Mouse (Mus musculus) stomach, postnatal 0 days (tissue): Measurements from ENCODE around the gene Gm17606. TPM values are rescaled to one million over a fixed set of nuclear protein-coding genes. Genes with fewer than 3 reads are reported as not detected.
A peak's percentile ranks its signal among the peaks of the same experiment; 100 is the strongest.

Experiments
- ATAC-seq: fragments of 200-750 bp; cut with Nextera tagmentation; 2 replicates; pipeline ENCODE4 v1.8.0; 2017; ENCODE audit not compliant: low FRiP score, low TSS enrichment
- DNase-seq: peaks from one replicate; pipeline ENCODE4 v3.0.0-alpha.2; 2016; ENCODE audit warnings: low spot score
- H3K27ac ChIP-seq: fragments of 300-500 bp; sonication (generic); replicated peaks from 2 replicates; pipeline ENCODE4 v1.5.1; 2014; ENCODE audit warnings: mild to moderate bottlenecking, control low read depth
- H3K27me3 ChIP-seq: fragments of 300-500 bp; sonication (generic); 2 replicates; pipeline ENCODE4 v1.6.1; 2014; ENCODE audit warnings: low read length; ENCODE audit not compliant: control insufficient read depth, insufficient read depth
- H3K36me3 ChIP-seq: fragments of 300-500 bp; sonication (generic); 2 replicates; pipeline ENCODE4 v1.6.1; 2014; ENCODE audit warnings: low read length, mixed read lengths; ENCODE audit not compliant: control insufficient read depth, insufficient read depth
- H3K4me1 ChIP-seq: fragments of 300-500 bp; sonication (generic); replicated peaks from 2 replicates; pipeline ENCODE4 v1.6.1; 2014; ENCODE audit warnings: antibody characterized with exemption; ENCODE audit not compliant: control insufficient read depth, insufficient read depth
- H3K4me2 ChIP-seq: fragments of 300-500 bp; sonication (generic); replicated peaks from 2 replicates; pipeline ENCODE4 v1.6.1; 2014; ENCODE audit warnings: low read depth, mild to moderate bottlenecking, control low read depth, moderate library complexity
- H3K4me3 ChIP-seq: fragments of 300-500 bp; sonication (generic); 2 replicates; pipeline ENCODE4 v1.5.1; 2014; ENCODE audit warnings: low read depth, low read length, control low read depth
- H3K9ac ChIP-seq: fragments of 300-500 bp; sonication (generic); 2 replicates; pipeline ENCODE4 v1.6.1; 2014; ENCODE audit warnings: mild to moderate bottlenecking, low read length, control low read depth, mixed read lengths
- H3K9me3 ChIP-seq: fragments of 300-500 bp; sonication (generic); 2 replicates; pipeline ENCODE4 v1.6.1; 2016; ENCODE audit warnings: low read length; ENCODE audit not compliant: control insufficient read depth
- CTCF ChIP-seq: IDR thresholded peaks from 2 replicates; pipeline ENCODE4 v1.5.1; 2016; ENCODE audit warnings: antibody characterized with exemption, low read depth, mild to moderate bottlenecking, moderate library complexity
- EP300 ChIP-seq: optimal IDR thresholded peaks from 2 replicates; pipeline ENCODE3; 2016; ENCODE audit warnings: antibody characterized with exemption
- WGBS: fragments of 180-500 bp; shearing (Covaris S2); extraction: QIAGEN DNeasy Blood & Tissue Kit; methylation state at CpG from one replicate; pipeline ENCODE4 v1.1.7; 2014; 5-methylcytosine and 5-hydroxymethylcytosine counted together
- microRNA counts: library from miRNA; unstranded; fragments of <30 nt; microRNA quantifications from one replicate; lab custom pipeline; 2015
- microRNA-seq: library from miRNA; unstranded; fragments of <30 nt; microRNA quantifications from one replicate; pipeline ENCODE4, GENCODE M21; 2016
- polyA plus RNA-seq: library from polyadenylated mRNA; unstranded; fragments of >200 nt; fragmentation: Nextera tagmentation; extraction: Ambion mirVana; gene quantifications from 2 replicates; pipeline ENCODE4 v1.2.1, GENCODE M21; 2015

Gm17606 gene
- polyA plus RNA-seq, 1 experiment from 2014 or later, result not detected

- 1% methylated on average over 8 of the region's 8 CpGs for WGBS
- H3K27ac ChIP-seq, result peak overlapping the region; percentile 46; the same call in 1 of the 2 replicates
- H3K36me3 ChIP-seq, result peaks cover 3% of the 10 kb centered on the region; the same call in 1 of the 2 replicates
- peak overlapping the region; percentile 96 for H3K4me3 ChIP-seq
- TF ChIP-seq EP300 (no peak), CTCF (no peak)
- H3K27me3 ChIP-seq, result no peaks in the 10 kb centered on the region
- no peaks in the 10 kb centered on the region for H3K9me3 ChIP-seq
- DNase-seq, result no peak
- no peak for ATAC-seq
- H3K9ac ChIP-seq, result peak overlapping the region; percentile 70
- H3K4me2 ChIP-seq, result peak overlapping the region; percentile 60
- no peaks in the 10 kb centered on the region for H3K4me1 ChIP-seq
Observed at GRCm38 (mm10) chr14:54687251-54687650, 46.5 kb downstream of the Gm17606 start.

GRCm38 (mm10) chr14:54695042-54695441 lies 54.3 kb downstream of the Gm17606 start:
- no peak overlapping the region for H3K27ac ChIP-seq
- H3K9me3 ChIP-seq, result no peaks in the 10 kb centered on the region
- WGBS, result 61% methylated on average over 6 of the region's 6 CpGs
- H3K4me2 ChIP-seq, result no peak overlapping the region
- no peaks in the 10 kb centered on the region for H3K4me1 ChIP-seq
- no peak for DNase-seq
- no peaks in the 10 kb centered on the region; the same call in 1 of the 2 replicates for H3K36me3 ChIP-seq
- no peak overlapping the region for H3K9ac ChIP-seq
- peak; percentile 24; the same call in 1 of the 2 replicates for ATAC-seq
- H3K27me3 ChIP-seq, result no peaks in the 10 kb centered on the region
- no peak for TF ChIP-seq EP300
- no peak for TF ChIP-seq CTCF
- H3K4me3 ChIP-seq, result no peak overlapping the region

GRCm38 (mm10) chr14:54696752-54697151 lies 56.0 kb downstream of the Gm17606 start:
- Histone ChIP-seq H3K4me1 (no peaks in the 10 kb centered on the region), H3K4me2 (no peak overlapping the region), H3K27ac (no peak overlapping the region), H3K9ac (no peak overlapping the region), H3K27me3 (no peaks in the 10 kb centered on the region), H3K36me3 (no peaks in the 10 kb centered on the region; the same call in 1 of the 2 replicates), H3K9me3 (no peaks in the 10 kb centered on the region), H3K4me3 (no peak overlapping the region)
- ATAC-seq (no peak), DNase-seq (no peak)
- 78% methylated on average over 4 of the region's 4 CpGs for WGBS
- TF ChIP-seq EP300, result no peak
- no peak for TF ChIP-seq CTCF

MicroRNAs encoded within 50 kb of the gene (microRNA counts, 519-probe panel; counts per million panel counts)
- not detected for microRNA mmu-miR-686 (lab: Ali Mortazavi, UCI)

Small RNA genes lying within 50 kb of the gene (microRNA-seq; reads per million reads assigned to microRNA genes)
- gene Mir686 (not detected), gene Mir6948 (not detected)

Other genes starting within 250 kb of the Gm17606 start
- 9.3 and 9.5 TPM in 2 replicates for gene Slc7a7, start 223.2 kb upstream of the Gm17606 start, polyA plus RNA-seq
- 312 and 339 TPM in 2 replicates for gene Mrpl52, start 214.0 kb upstream of the Gm17606 start, polyA plus RNA-seq
- 63.9 and 70.4 TPM in 2 replicates for gene Mmp14, start 209.3 kb upstream of the Gm17606 start, polyA plus RNA-seq
- gene Lrp10, start 176.8 kb upstream of the Gm17606 start, polyA plus RNA-seq, result 59.3 and 70.0 TPM in 2 replicates
- 0.47 and 0.59 TPM in 2 replicates for gene Rem2, start 164.9 kb upstream of the Gm17606 start, polyA plus RNA-seq
- 28.1 and 29.2 TPM in 2 replicates for gene Prmt5, start 123.4 kb upstream of the Gm17606 start, polyA plus RNA-seq
- gene Haus4, start 86.3 kb upstream of the Gm17606 start, polyA plus RNA-seq, result 23.7 and 24.1 TPM in 2 replicates
- 18.9 and 26.4 TPM in 2 replicates for gene Ajuba, start 63.4 kb upstream of the Gm17606 start, polyA plus RNA-seq
- 2.4 and 3.0 TPM in 2 replicates for gene 4931414P19Rik, start 35.0 kb upstream of the Gm17606 start, polyA plus RNA-seq
- 279 and 291 TPM in 2 replicates for gene Psmb5, start 22.9 kb upstream of the Gm17606 start, polyA plus RNA-seq
- gene Psmb11, start 19.5 kb upstream of the Gm17606 start, polyA plus RNA-seq, result 0.02 TPM in 1 of 2 replicates, not detected in the other
- gene Cdh24, start 412 bp downstream of the Gm17606 start, polyA plus RNA-seq, result 0.63 and 0.68 TPM in 2 replicates
- 60.8 and 61.7 TPM in 2 replicates for gene 1700123O20Rik, start 45.3 kb downstream of the Gm17606 start, polyA plus RNA-seq
- gene Acin1, start 46.0 kb downstream of the Gm17606 start, polyA plus RNA-seq, result 37.0 and 46.9 TPM in 2 replicates
- gene Gm29776, start 57.9 kb downstream of the Gm17606 start, polyA plus RNA-seq, result 0.08 and 0.11 TPM in 2 replicates
- gene Cebpe, start 71.2 kb downstream of the Gm17606 start, polyA plus RNA-seq, result 0.10 TPM in 1 of 2 replicates, not detected in the other
- gene Slc7a8, start 141.0 kb downstream of the Gm17606 start, polyA plus RNA-seq, result 3.1 and 4.2 TPM in 2 replicates
- gene Rnf212b, start 173.2 kb downstream of the Gm17606 start, polyA plus RNA-seq, result not detected in 2 replicates
- 4.5 and 5.0 TPM in 2 replicates for gene Homez, start 230.0 kb downstream of the Gm17606 start, polyA plus RNA-seq
- gene Ppp1r3e, start 236.6 kb downstream of the Gm17606 start, polyA plus RNA-seq, result 1.7 and 2.2 TPM in 2 replicates
- gene Bcl2l2, start 242.4 kb downstream of the Gm17606 start, polyA plus RNA-seq, result 4.3 and 4.7 TPM in 2 replicates
- 1.2 TPM in 2 replicates for gene Gm20521, start 242.5 kb downstream of the Gm17606 start, polyA plus RNA-seq